ENCODE assay signal across 8 mouse cellular contexts in genomic region chr3:96180727-96181477, GRCm38 (mm10). TPM values are rescaled to one million over a fixed set of nuclear protein-coding genes. Genes with fewer than 3 reads are reported as not detected.
A peak's percentile ranks its signal among the peaks of the same experiment; 100 is the strongest.
DNase-seq lines count a peak whose midpoint lies in the region; ATAC-seq lines count a peak whose summit lies in the region.

Sv2a (plus strand) TSS chr3:96181151.

- H3K36me3 ChIP-seq in liver, embryonic 15.5 days (replicated peaks): peaks cover 28% of the 10 kb centered on the region

- 1% methylated on average over 22 of the region's 23 CpGs for WGBS in liver, embryonic 15.5 days (ENCODE audit: insufficient replicate concordance)

- no peak within 1 kb of the TSS for H3K27ac ChIP-seq in liver, embryonic 15.5 days (replicated peaks)

- peaks cover 14% of the 10 kb centered on the region for H3K4me1 ChIP-seq in liver, embryonic 15.5 days (replicated peaks)

- peak; percentile 73 for ATAC-seq in granulocyte monocyte progenitor cell, adult 5-6 weeks (replicated peaks; ENCODE audit: poor library complexity, severe bottlenecking)
- ATAC-seq in liver, embryonic 15.5 days (ENCODE audit: insufficient read depth): no peak
- ATAC-seq in monocyte, adult 5-6 weeks (replicated peaks; ENCODE audit: insufficient number of reproducible peaks, low FRiP score, low TSS enrichment, poor library complexity, severe bottlenecking): no peak; the same call in 1 of the 2 replicates

- peaks cover 46% of the 10 kb centered on the region for H3K27me3 ChIP-seq in liver, embryonic 15.5 days

- peak; percentile 35 for DNase-seq in urinary bladder, postnatal 14 days (ENCODE audit: low spot score)
- no peak for DNase-seq in urinary bladder, postnatal 36 days (ENCODE audit: low spot score in 2 of 2)
- peak; percentile 88 for DNase-seq in cerebellum, adult 9-11 months
- peak; percentile 54 to 74 for DNase-seq in kidney, postnatal 36 days
- DNase-seq in retina, adult 2 months (ENCODE audit: low read depth, low spot score): peak; percentile 56

- H3K4me2 ChIP-seq in liver, embryonic 15.5 days: peak within 1 kb of the TSS; percentile 67

- no peaks in the 10 kb centered on the region for H3K9me3 ChIP-seq in liver, embryonic 15.5 days (replicated peaks)

- H3K9ac ChIP-seq in liver, embryonic 15.5 days: no peak within 1 kb of the TSS

- H3K4me3 ChIP-seq in liver, embryonic 15.5 days (replicated peaks): peak within 1 kb of the TSS; percentile 45

RNA-seq across cellular contexts. Expression of gene Sv2a, which starts in this region (rescaled TPM):
- total RNA-seq in granulocyte monocyte progenitor cell, adult 5-6 weeks (2014; fragmentation: Nextera tagmentation): 0.39 and 1.7 TPM in 2 replicates
- 0.21 and 1.7 TPM in 2 replicates for total RNA-seq in granulocyte monocyte progenitor cell, adult 5-6 weeks (2017)
- 0.23 and 0.26 TPM in 2 replicates for polyA plus RNA-seq in liver, embryonic 15.5 days (2015; fragmentation: Nextera tagmentation; extraction: Ambion mirVana)
- 0.21 to 0.29 TPM in 2 of 3 replicates, not detected in the other for total RNA-seq in monocyte, adult 5-6 weeks (2017)

Comparison
In these comparisons a context has a peak if more than half of its experiments do, and no peak if none do; other contexts are left out.
1. DNase-seq: peak in urinary bladder, postnatal 14 days (single experiment), cerebellum, adult 9-11 months (single experiment), kidney, postnatal 36 days (2 of 2) and retina, adult 2 months (single experiment); none in urinary bladder, postnatal 36 days (0 of 2).